Mouse (Mus musculus) midbrain, embryonic 15.5 days (tissue): ENCODE data around the gene Fgf22. TPM values are rescaled to one million over a fixed set of nuclear protein-coding genes. Genes with fewer than 3 reads are reported as not detected.
A peak's percentile ranks its signal among the peaks of the same experiment; 100 is the strongest.

ENCODE experiments used
- ATAC-seq: fragments of 200-750 bp; cut with Nextera tagmentation; replicated peaks from 2 replicates; pipeline ENCODE4 v1.8.0; 2017; ENCODE audit warnings: moderate TSS enrichment
- H3K27ac ChIP-seq: fragments of 300-500 bp; sonication (generic); 2 replicates; pipeline ENCODE4 v1.5.1; 2015; ENCODE audit warnings: mild to moderate bottlenecking, inconsistent platforms
- H3K27me3 ChIP-seq: fragments of 300-500 bp; sonication (generic); replicated peaks from 2 replicates; pipeline ENCODE4 v1.6.1; 2015; ENCODE audit warnings: inconsistent platforms
- H3K36me3 ChIP-seq: fragments of 300-500 bp; sonication (generic); replicated peaks from 2 replicates; pipeline ENCODE4 v1.6.1; 2015; ENCODE audit warnings: inconsistent platforms
- H3K4me1 ChIP-seq: fragments of 300-500 bp; sonication (generic); 2 replicates; pipeline ENCODE4 v1.6.1; 2015; ENCODE audit warnings: inconsistent platforms
- H3K4me2 ChIP-seq: fragments of 300-500 bp; sonication (generic); 2 replicates; pipeline ENCODE4 v1.6.1; 2015; ENCODE audit warnings: inconsistent platforms, mild to moderate bottlenecking, moderate library complexity
- H3K4me3 ChIP-seq: fragments of 300-500 bp; sonication (generic); 2 replicates; pipeline ENCODE4 v1.5.1; 2015; ENCODE audit warnings: mild to moderate bottlenecking, inconsistent platforms
- H3K9ac ChIP-seq: fragments of 300-500 bp; sonication (generic); 2 replicates; pipeline ENCODE4 v1.6.1; 2015; ENCODE audit warnings: mild to moderate bottlenecking, inconsistent platforms
- H3K9me3 ChIP-seq: fragments of 300-500 bp; sonication (generic); 2 replicates; pipeline ENCODE4 v1.6.1; 2016; ENCODE audit warnings: inconsistent platforms
- WGBS: fragments of 180-500 bp; shearing (Covaris S2); methylation state at CpG from one replicate; pipeline ENCODE4 v1.1.7; 2015; ENCODE audit warnings: mixed read lengths; 5-methylcytosine and 5-hydroxymethylcytosine counted together
- polyA plus RNA-seq: library from polyadenylated mRNA; unstranded; fragments of >200 nt; fragmentation: Nextera tagmentation; extraction: Ambion mirVana; gene quantifications from 2 replicates; pipeline ENCODE4 v1.2.1, GENCODE M21; 2015

Fgf22 gene
- polyA plus RNA-seq, 1 experiment from 2014 or later, result 1.6 TPM

GRCm38 (mm10) chr10:79774486-79775279, 19.8 kb downstream of the Fgf22 start:
- Histone ChIP-seq H3K4me1 (peaks cover 9% of the 10 kb centered on the region; the same call in 1 of the 2 replicates), H3K9me3 (no peaks in the 10 kb centered on the region), H3K4me2 (no peak overlapping the region), H3K4me3 (no peak overlapping the region), H3K27me3 (peaks cover 31% of the 10 kb centered on the region), H3K27ac (no peak overlapping the region), H3K36me3 (no peaks in the 10 kb centered on the region), H3K9ac (no peak overlapping the region)
- 69% methylated on average over 5 of the region's 5 CpGs for WGBS
- no peak for ATAC-seq

- peaks cover 41% of the 10 kb centered on the region for H3K27me3 ChIP-seq
- H3K4me3 ChIP-seq, result peak within 1 kb of the TSS; percentile 4; the same call in 1 of the 2 replicates
- peaks cover 20% of the 10 kb centered on the region for H3K4me1 ChIP-seq
- H3K4me2 ChIP-seq, result peak within 1 kb of the TSS; percentile 39
- H3K9ac ChIP-seq, result no peak within 1 kb of the TSS
- no peak within 1 kb of the TSS for H3K27ac ChIP-seq
- H3K36me3 ChIP-seq, result no peaks in the 10 kb centered on the region
- no peaks in the 10 kb centered on the region for H3K9me3 ChIP-seq
- ATAC-seq, result no peak
- WGBS, result 2% methylated on average over 39 of the region's 39 CpGs
Measured at GRCm38 (mm10) chr10:79777103-79777531, 22.2 kb downstream of the Fgf22 start, which contains the start of gene Fstl3. Gene Fstl3 (plus strand): TSS chr10:79777272.

- Histone ChIP-seq H3K4me1 (peaks cover 20% of the 10 kb centered on the region), H3K4me2 (no peak overlapping the region), H3K9me3 (no peaks in the 10 kb centered on the region), H3K27ac (no peak overlapping the region), H3K9ac (no peak overlapping the region), H3K4me3 (no peak overlapping the region), H3K36me3 (no peaks in the 10 kb centered on the region), H3K27me3 (peaks cover 44% of the 10 kb centered on the region)
- no peak for ATAC-seq
- 11% methylated on average over 15 of the region's 15 CpGs for WGBS
Measured at GRCm38 (mm10) chr10:79778006-79778405, 23.1 kb downstream of the Fgf22 start.

GRCm38 (mm10) chr10:79779193-79779592, 24.3 kb downstream of the Fgf22 start:
- H3K27me3 ChIP-seq, result peaks cover 44% of the 10 kb centered on the region
- H3K4me2 ChIP-seq, result no peak overlapping the region
- H3K4me3 ChIP-seq, result no peak overlapping the region
- no peak for ATAC-seq
- H3K9me3 ChIP-seq, result no peaks in the 10 kb centered on the region
- no peak overlapping the region for H3K27ac ChIP-seq
- no peak overlapping the region for H3K9ac ChIP-seq
- no peaks in the 10 kb centered on the region for H3K36me3 ChIP-seq
- WGBS, result 2% methylated on average over 2 of the region's 2 CpGs
- H3K4me1 ChIP-seq, result peaks cover 20% of the 10 kb centered on the region

- 1% methylated on average over 55 of the region's 55 CpGs for WGBS
- no peaks in the 10 kb centered on the region for H3K36me3 ChIP-seq
- H3K4me2 ChIP-seq, result peak overlapping the region; percentile 63
- H3K4me1 ChIP-seq, result peaks cover 20% of the 10 kb centered on the region
- H3K27me3 ChIP-seq, result peaks cover 44% of the 10 kb centered on the region
- H3K9me3 ChIP-seq, result no peaks in the 10 kb centered on the region
- H3K9ac ChIP-seq, result peak overlapping the region; percentile 2; the same call in 1 of the 2 replicates
- H3K4me3 ChIP-seq, result peak overlapping the region; percentile 37
- peak; percentile 93 for ATAC-seq
- peak overlapping the region; percentile 9 for H3K27ac ChIP-seq
Measured at GRCm38 (mm10) chr10:79779784-79780663, 25.1 kb downstream of the Fgf22 start.

GRCm38 (mm10) chr10:79780664-79781015, 25.8 kb downstream of the Fgf22 start:
- Histone ChIP-seq H3K9ac (peak overlapping the region; percentile 2; the same call in 1 of the 2 replicates), H3K27ac (peak overlapping the region; percentile 9)
- no peak; the same call in 1 of the 2 replicates for ATAC-seq

GRCm38 (mm10) chr10:79781139-79781538, 26.3 kb downstream of the Fgf22 start:
- H3K27ac ChIP-seq, result no peak overlapping the region
- WGBS, result 29% methylated on average over 21 of the region's 21 CpGs
- peak overlapping the region; percentile 63 for H3K4me2 ChIP-seq
- peaks cover 20% of the 10 kb centered on the region for H3K4me1 ChIP-seq
- no peak overlapping the region for H3K9ac ChIP-seq
- no peaks in the 10 kb centered on the region for H3K36me3 ChIP-seq
- peak overlapping the region; percentile 37 for H3K4me3 ChIP-seq
- ATAC-seq, result no peak
- peaks cover 44% of the 10 kb centered on the region for H3K27me3 ChIP-seq
- H3K9me3 ChIP-seq, result no peaks in the 10 kb centered on the region

More at GRCm38 (mm10) chr10:79780664-79781015, 25.8 kb downstream of the Fgf22 start:
- Histone ChIP-seq H3K27me3 (peaks cover 44% of the 10 kb centered on the region), H3K9me3 (no peaks in the 10 kb centered on the region), H3K4me3 (peak overlapping the region; percentile 37), H3K4me1 (peaks cover 20% of the 10 kb centered on the region), H3K4me2 (peak overlapping the region; percentile 63), H3K36me3 (no peaks in the 10 kb centered on the region)
- under 1% methylated on average over 13 of the region's 13 CpGs for WGBS

GRCm38 (mm10) chr10:79781956-79782355, 27.1 kb downstream of the Fgf22 start:
- Histone ChIP-seq H3K9me3 (no peaks in the 10 kb centered on the region), H3K36me3 (no peaks in the 10 kb centered on the region), H3K4me1 (peaks cover 18% of the 10 kb centered on the region), H3K4me3 (no peak overlapping the region), H3K9ac (no peak overlapping the region), H3K4me2 (no peak overlapping the region), H3K27ac (no peak overlapping the region), H3K27me3 (peaks cover 38% of the 10 kb centered on the region)
- ATAC-seq, result no peak
- 55% methylated on average over 5 of the region's 5 CpGs for WGBS

GRCm38 (mm10) chr10:79783050-79783449, 28.2 kb downstream of the Fgf22 start:
- Histone ChIP-seq H3K4me3 (no peak overlapping the region), H3K9ac (no peak overlapping the region), H3K36me3 (no peaks in the 10 kb centered on the region), H3K9me3 (no peaks in the 10 kb centered on the region), H3K4me1 (peaks cover 12% of the 10 kb centered on the region), H3K27me3 (peaks cover 28% of the 10 kb centered on the region), H3K4me2 (no peak overlapping the region), H3K27ac (no peak overlapping the region)
- WGBS, result 66% methylated on average over 7 of the region's 7 CpGs
- ATAC-seq, result no peak

GRCm38 (mm10) chr10:79783920-79784800, 29.3 kb downstream of the Fgf22 start:
- no peak overlapping the region for H3K27ac ChIP-seq
- H3K27me3 ChIP-seq, result peaks cover 18% of the 10 kb centered on the region
- H3K4me1 ChIP-seq, result peaks cover 10% of the 10 kb centered on the region
- H3K9ac ChIP-seq, result no peak overlapping the region
- H3K36me3 ChIP-seq, result no peaks in the 10 kb centered on the region
- no peak overlapping the region for H3K4me2 ChIP-seq
- WGBS, result 37% methylated on average over 27 of the region's 27 CpGs
- no peak for ATAC-seq
- H3K9me3 ChIP-seq, result no peaks in the 10 kb centered on the region
- no peak overlapping the region for H3K4me3 ChIP-seq

- WGBS, result 33% methylated on average over 7 of the region's 7 CpGs
- Histone ChIP-seq H3K36me3 (no peaks in the 10 kb centered on the region), H3K4me3 (no peak overlapping the region), H3K9me3 (no peaks in the 10 kb centered on the region), H3K27ac (no peak overlapping the region), H3K9ac (no peak overlapping the region), H3K4me2 (no peak overlapping the region), H3K27me3 (0 out of 2 replicates have a peak, but pooled peaks cover 2% of the 10 kb centered on the region), H3K4me1 (0 out of 2 replicates have a peak, but pooled peaks cover 4% of the 10 kb centered on the region)
- no peak; the same call in 1 of the 2 replicates for ATAC-seq
Measured at GRCm38 (mm10) chr10:79788386-79789158, 33.7 kb downstream of the Fgf22 start.
